Mouse (Mus musculus) T-helper 17 cell (primary cell): ENCODE data around the gene Spock1.

Source experiments
- in situ Hi-C, 2 experiments: fragments of 300-600 bp; cut with MboI, MseI; formaldehyde crosslinking; loops; 1 replicate in 1 of 2; 2 replicates in 1 of 2; pipeline ENCODE4 v1.15.1; 2025; ENCODE audit warnings: high pct_unique_total_duplicates in 2 of 2

Spock1 gene

GRCm38 (mm10) chr13:57372141-57372700 lies 535.9 kb downstream of the Spock1 start:
- in situ Hi-C loops: no loop called here
